Mouse (Mus musculus) mesoderm, embryonic 11.5 days (tissue): ENCODE results near the gene Stx4a.
A peak's percentile ranks its signal among the peaks of the same experiment; 100 is the strongest.
"Not testable (repeated sequence)": the region's sequence is repeated elsewhere in the genome, so short reads cannot be mapped to it uniquely, and the experiment has no call there.

Experiments used
- DNase-seq: peaks from one replicate; pipeline ENCODE4 v3.0.0-alpha.2; 2012; ENCODE audit warnings: low read depth, low spot score

Stx4a gene

DNA sequence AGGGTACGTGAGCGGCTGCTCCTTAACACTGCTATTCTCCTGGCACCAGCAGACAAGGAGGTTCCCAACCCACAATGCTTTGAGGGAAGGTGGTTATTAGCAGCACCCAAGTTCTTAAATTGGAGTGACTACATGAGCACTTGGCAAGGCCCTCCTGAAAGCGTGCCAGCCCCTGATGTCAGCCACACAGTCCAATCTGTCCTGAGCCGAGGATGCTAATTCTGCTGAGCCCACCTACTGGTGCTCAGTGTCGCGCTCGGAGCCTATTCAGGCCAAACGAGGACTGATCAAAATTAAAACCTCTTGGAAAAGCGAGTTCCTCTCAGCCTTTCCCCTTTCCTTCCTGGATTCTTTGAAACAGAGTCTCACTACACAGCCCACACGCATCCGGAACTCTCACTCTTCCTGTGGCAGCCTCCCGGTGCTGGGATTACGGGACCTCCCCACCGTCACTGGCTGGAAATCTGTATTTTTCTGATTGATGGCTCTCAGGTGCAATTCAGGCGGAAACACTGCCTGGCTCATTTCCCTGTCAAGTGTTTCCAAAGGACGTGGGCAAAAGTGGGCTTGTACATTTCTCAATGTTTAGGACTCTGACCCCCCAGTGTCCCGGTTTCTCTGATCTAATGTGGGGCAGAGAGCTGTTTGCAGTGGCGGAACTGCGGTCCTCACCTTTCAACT, 9.7 kb upstream of the Stx4a start:
- no peak for DNase-seq

DNA sequence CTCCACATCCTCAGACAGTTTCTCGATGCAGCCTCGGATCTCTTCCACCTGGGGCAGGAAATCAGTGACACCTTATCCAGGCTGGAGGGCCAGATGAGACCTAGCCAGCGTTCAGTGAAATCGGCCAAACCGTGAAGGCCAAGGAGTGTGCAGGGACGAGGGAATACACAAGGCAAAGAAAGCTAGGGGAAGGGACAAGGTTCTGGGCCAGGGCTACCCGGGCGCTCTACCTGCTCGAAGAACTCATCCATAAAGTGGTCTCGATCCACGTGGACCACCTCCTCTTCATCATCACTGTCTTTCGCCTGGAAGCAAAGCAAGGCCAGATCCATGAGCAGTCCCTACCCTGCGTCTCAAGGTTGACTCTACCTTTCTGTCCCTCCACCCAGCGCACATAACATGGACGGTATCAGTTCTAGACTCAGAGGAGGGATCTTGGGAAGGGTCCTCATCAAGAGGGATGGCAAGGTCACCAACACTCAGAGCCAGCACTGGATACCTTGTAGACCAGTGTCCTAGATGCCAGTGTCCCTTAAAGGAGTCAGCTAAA, 8.9 kb upstream of the Stx4a start:
- DNase-seq: no peak

DNA sequence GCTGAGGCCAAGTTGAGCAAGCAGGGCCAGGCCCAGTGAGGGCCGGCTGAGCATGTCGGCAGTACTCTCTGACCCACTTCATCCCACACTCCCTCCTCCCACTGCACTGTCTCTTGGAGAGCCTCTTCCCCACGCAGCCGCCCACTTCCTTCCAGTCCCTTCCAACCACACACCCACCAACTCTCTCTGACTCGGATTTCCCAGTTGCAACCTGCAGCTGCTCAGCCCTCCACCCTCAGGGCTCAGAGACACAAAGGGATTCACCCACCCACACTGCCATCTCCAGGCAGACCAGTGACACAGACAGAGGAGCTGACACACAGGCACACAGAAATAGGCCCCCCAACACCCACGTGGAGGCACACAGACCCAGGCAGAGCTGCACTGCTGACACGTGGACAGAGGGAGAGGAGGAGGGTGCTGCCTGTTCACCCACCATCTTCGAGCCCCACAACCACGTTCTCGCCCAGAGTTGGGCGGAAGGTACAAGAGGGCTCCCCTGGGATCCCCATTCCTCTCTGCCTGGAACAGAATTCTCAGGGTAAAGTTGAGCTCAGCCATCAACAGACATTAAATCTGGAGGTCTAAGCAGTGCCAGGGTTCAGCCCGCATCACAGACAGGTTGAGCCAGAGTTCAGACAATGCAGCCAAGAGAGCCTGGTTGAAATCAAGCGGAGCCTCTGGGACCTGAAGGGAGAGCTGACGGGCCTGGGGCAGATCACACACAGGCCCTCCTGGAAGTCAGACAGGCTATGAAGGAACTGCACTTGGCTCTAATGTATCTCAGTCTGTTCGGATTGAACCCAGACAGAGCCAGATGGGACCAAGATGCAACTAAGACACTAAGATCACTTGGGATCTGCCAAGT, 7.9 kb upstream of the Stx4a start:
- DNase-seq: no peak

DNA sequence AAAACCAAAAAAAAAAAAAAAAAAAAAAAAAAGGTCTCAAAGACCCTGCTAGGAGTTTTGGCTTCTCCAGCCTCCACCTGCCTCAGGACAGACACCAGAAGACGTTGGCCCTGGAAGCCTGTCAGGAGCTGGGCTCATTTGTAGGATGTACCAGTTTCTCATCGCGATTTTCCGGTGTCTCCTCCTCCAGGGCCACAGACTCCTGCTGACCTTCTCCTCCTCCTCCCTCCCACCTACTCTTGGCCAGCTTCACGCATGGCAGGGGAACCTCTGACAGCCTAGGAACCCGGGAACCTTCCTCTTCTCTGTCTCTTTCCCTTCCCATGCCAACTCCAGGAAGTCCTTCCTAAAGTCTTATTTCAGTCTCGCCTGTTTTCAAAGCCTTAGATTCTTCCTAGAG, 7.0 kb upstream of the Stx4a start:
- DNase-seq: no peak

DNA sequence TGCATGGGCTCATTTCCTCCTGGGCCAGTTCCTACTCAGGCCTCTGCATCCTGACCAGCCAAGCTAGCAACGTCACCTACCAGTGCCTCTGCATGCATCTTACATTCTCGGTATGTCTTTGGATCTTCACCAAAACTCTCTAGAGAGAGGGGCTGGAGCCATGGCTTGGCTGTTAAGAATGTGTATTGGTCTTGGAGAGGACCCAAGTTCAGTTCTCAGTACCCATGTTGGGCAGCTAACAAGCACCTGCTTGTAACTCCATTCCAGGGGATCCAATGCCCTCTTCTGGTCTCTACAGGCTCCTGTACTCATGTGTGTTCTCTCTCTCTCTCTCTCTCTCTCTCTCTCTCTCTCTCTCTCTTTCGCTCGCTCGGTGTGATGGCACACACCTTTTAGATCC, 6.3 kb upstream of the Stx4a start:
- no peak for DNase-seq

GRCm38 (mm10) chr7:127820836-127821509, 3.1 kb upstream of the Stx4a start:
- DNase-seq: no peak

DNA sequence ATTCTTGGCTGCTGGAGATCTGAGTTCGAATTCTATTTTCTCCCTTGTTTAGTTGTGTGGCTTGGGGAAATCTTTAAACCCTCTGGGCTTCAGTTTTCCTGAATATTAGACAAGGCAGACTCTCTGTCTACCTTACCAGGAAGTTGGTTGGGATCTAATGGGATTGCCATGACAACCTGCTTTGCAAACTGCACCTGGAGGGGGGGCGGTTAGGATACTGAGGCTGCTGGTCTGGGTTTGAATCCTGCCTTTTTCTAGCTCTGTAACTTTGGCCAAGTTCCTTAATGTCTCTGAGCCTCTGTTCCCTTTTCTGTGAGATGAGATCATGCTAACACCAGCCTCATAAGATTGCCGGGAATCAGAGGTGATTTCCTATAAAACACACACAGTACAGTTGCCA, 1.6 kb upstream of the Stx4a start:
- no peak for DNase-seq

GRCm38 (mm10) chr7:127823236-127824171, 590 bp upstream of the Stx4a start:
- no peak for DNase-seq

GRCm38 (mm10) chr7:127835550-127835949, 11.5 kb downstream of the Stx4a start:
- no peak for DNase-seq

DNA sequence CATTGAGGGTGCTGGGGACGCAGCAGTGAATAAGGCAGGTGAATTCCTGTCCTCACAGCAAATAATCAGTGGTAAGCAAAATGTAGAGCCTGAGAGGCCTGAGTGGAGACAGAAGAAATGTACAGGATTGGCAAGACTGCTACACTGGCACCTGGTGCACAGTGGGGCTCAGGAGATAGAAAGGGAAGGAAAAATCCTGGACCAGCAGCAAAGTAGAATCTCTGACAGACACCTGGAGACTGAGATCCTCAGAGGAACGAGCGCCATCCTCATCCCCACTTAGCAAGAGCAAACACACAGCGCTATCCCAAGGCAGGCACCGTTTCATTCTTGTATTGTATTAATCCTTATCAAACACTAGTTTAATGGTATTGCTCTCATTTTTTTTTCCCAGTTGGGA, 13.4 kb downstream of the Stx4a start:
- DNase-seq: no peak

DNA sequence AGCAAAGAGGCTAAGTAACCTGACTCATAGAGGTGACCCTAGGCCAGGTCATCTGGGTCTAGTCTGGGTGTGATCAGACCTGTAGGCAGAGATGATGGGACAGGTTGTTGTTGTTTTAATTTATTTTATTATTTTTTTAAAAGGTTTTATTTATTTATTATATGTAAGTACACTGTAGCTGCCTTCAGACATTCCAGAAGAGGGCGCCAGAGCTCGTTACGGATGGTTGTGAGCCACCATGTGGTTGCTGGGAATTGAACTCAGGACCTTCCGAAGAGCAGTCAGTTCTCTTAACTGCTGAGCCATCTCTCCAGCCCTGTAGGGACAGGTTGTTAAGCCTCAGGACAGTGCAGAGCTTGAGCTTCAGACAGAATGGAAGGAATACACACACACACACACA, 13.8 kb downstream of the Stx4a start:
- not testable (repeated sequence) for DNase-seq

- not testable (repeated sequence) for DNase-seq
These were observed 15.9 kb downstream of the Stx4a start for GRCm38 (mm10) chr7:127840031-127840430.

- DNase-seq: no peak
These were observed 16.8 kb downstream of the Stx4a start for GRCm38 (mm10) chr7:127840886-127841285.

DNA sequence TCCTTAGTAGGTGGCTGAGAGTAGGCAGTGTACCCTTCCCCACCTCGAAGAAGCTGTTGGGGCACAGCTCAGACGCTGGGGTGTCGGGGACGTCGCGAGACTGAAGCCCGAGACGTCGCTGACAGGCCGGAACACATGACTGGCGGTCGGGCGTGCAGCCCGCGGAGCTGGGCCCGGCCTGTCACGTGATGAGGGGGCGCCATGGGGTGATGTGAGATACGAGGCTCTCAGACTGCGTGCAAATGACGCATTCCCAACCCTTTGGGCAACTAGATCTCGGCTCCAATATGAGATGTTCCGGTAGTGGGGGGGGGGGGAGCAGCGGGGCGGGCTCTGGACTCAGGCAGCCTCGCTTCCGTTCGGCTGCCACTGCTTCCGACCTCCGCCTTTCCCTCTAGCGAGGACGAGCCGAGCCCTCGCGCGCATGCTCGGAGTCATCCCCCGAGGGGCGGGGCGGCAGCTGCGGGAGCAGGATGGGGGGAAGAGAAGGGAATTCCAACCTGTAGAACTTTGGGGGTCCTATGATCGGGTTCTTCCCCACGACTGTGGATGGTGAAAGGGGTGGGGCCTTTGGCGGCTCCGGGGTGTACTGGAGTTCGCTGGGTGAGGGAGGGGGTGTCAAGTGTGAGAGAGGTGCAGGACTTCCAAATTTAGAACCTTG, 17.4 kb downstream of the Stx4a start:
- DNase-seq: peak; percentile 91

DNA sequence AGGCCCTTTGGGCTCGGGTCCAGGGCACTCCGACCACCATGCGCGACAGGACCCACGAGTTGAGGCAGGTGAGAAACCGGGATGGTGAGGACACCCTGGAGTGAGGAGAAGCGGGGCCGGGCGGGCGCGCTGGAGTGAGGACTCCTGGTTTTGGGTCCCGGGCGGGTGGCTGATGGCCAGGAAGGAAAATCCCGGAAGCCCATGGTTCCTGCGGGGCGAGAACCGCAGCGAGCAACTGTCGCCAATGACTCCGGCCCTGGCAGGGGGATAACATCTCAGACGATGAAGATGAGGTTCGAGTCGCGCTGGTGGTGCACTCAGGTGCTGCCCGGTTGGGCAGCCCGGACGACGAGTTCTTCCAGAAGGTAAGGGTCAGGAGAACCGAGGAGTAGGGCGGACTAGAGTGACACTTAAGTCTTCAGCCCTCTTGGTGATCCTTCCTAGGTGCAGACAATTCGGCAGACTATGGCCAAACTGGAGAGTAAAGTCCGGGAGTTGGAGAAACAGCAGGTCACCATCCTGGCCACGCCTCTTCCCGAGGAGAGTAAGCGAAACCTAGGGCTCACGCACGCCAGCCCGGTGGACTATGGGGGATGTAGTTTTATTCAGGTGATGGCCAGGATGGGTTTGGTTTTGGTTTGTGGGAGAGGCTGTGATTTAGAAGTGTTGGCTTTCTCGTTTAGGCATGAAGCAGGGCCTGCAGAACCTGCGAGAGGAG, 18.1 kb downstream of the Stx4a start:
- peak; percentile 67 for DNase-seq

- DNase-seq: no peak
These were observed 26.1 kb downstream of the Stx4a start for GRCm38 (mm10) chr7:127849973-127850875.

DNA sequence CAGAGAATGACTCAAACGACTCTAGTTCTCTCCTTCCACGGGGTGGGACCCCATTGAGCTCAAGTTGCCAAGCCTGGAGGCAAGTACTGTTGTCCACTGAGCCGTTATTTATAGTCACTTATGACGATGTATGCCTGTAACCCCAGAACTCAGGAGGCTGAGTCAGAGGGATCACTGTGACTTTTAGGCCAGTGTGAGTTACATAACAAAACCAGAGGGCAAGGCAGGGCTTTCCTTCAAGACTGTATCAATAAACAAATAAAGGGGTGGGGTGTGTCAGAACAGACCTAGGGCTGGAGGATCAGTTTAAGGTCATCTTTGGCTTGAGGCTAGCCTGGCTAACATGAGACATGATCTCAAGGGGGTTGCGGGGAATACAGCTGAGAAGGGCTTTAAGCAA, 26.8 kb downstream of the Stx4a start:
- DNase-seq: no peak

GRCm38 (mm10) chr7:127858258-127858657, 34.2 kb downstream of the Stx4a start:
- DNase-seq: no peak

DNA sequence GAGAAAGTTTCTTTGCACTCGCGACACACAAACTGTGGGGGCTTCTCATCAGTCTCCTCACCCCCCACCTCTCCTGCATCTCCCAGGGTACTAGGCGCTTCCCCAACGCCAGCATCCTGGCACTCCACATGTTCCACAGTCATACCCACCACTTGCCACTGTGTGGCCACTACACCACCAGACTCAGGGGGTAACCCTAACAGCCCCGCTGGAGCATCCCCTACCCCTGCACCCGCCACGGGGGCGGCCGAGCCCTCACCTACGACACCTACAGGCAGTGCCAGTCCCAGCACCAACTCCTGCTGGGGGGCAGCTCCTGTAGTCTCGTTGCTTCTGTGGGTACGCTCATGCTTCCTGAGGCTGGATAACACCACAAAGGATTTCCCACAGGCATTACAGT, 42.3 kb downstream of the Stx4a start:
- no peak for DNase-seq
